Mouse (Mus musculus) bone marrow macrophage, adult 2 months (primary cell): ENCODE data around the gene Gm17324.
"Not testable (repeated sequence)": the region's sequence is repeated elsewhere in the genome, so short reads cannot be mapped to it uniquely, and the experiment has no call there.

ENCODE experiments used
- CTCF ChIP-seq: IDR thresholded peaks from 2 replicates; pipeline ENCODE4 v1.5.1; 2012; ENCODE audit warnings: low read depth, mild to moderate bottlenecking, low read length, moderate library complexity
- POLR2A ChIP-seq: IDR thresholded peaks from 2 replicates; pipeline ENCODE4 v1.6.1; 2012; ENCODE audit warnings: mild to moderate bottlenecking, low read depth, low read length, borderline replicate concordance

- TF ChIP-seq CTCF, POLR2A: not testable (repeated sequence)
Observed at GRCm38 (mm10) chr9:78478009-78478605, 29.5 kb upstream of the Gm17324 start.
